Mouse (Mus musculus) brain, embryonic 18.5 days (tissue): ENCODE measurements around the gene Lrrc8a.

Source experiments
- DNase-seq: peaks from one replicate; pipeline ENCODE4 v3.0.0-alpha.2; 2012; ENCODE audit warnings: low read depth, low spot score

The Lrrc8a gene

GRCm38 (mm10) chr2:30239777-30240176, 2.3 kb downstream of the Lrrc8a start:
- DNase-seq = no peak

- DNase-seq = no peak
Measured at GRCm38 (mm10) chr2:30240267-30240666, 2.8 kb downstream of the Lrrc8a start, which contains the start of gene Gm28035. Gm28035 (plus strand) TSS chr2:30240567.

- DNase-seq = no peak
Measured at GRCm38 (mm10) chr2:30242509-30242908, 5.0 kb downstream of the Lrrc8a start.

- DNase-seq = no peak
Measured at GRCm38 (mm10) chr2:30243391-30243790, 5.9 kb downstream of the Lrrc8a start.

GRCm38 (mm10) chr2:30244595-30245178, 7.2 kb downstream of the Lrrc8a start:
- DNase-seq = no peak

GRCm38 (mm10) chr2:30247036-30247435, 9.5 kb downstream of the Lrrc8a start:
- no peak for DNase-seq

GRCm38 (mm10) chr2:30247681-30248080, 10.2 kb downstream of the Lrrc8a start:
- DNase-seq = no peak

GRCm38 (mm10) chr2:30249182-30249581, 11.7 kb downstream of the Lrrc8a start:
- DNase-seq = no peak

- DNase-seq = no peak
Measured at GRCm38 (mm10) chr2:30250166-30251128, 12.9 kb downstream of the Lrrc8a start.

- DNase-seq = no peak
Measured at GRCm38 (mm10) chr2:30251417-30252104, 14.0 kb downstream of the Lrrc8a start.

- DNase-seq = no peak
Measured at GRCm38 (mm10) chr2:30252521-30252920, 15.0 kb downstream of the Lrrc8a start.

GRCm38 (mm10) chr2:30253809-30254208, 16.3 kb downstream of the Lrrc8a start:
- DNase-seq = no peak

- no peak for DNase-seq
Measured at GRCm38 (mm10) chr2:30255631-30256395, 18.3 kb downstream of the Lrrc8a start.

GRCm38 (mm10) chr2:30256616-30257350, 19.3 kb downstream of the Lrrc8a start:
- DNase-seq = no peak

- DNase-seq = no peak
Measured at GRCm38 (mm10) chr2:30257699-30258460, 20.4 kb downstream of the Lrrc8a start.

- no peak for DNase-seq
Measured at GRCm38 (mm10) chr2:30258600-30258999, 21.1 kb downstream of the Lrrc8a start.

- DNase-seq = no peak
Measured at GRCm38 (mm10) chr2:30259131-30260064, 21.9 kb downstream of the Lrrc8a start.

GRCm38 (mm10) chr2:30261064-30261736, 23.7 kb downstream of the Lrrc8a start:
- no peak for DNase-seq
